Mouse (Mus musculus) small intestine, adult 10 weeks (tissue): ENCODE measurements around the gene Gm13696. TPM values are rescaled to one million over a fixed set of nuclear protein-coding genes. Genes with fewer than 3 reads are reported as not detected.

ENCODE experiments used
- polyA plus RNA-seq: library from polyadenylated mRNA; stranded (reverse); fragments of 350-450 nt; fragmentation: Illumina TruSeq; extraction: RNeasy Lipid Tissue Mini Kit (QIAGEN cat#74804); gene quantifications from one replicate; pipeline ENCODE4 v1.2.3, GENCODE M21; 2014; ENCODE audit warnings: low replicate concordance

Gm13696 gene
- polyA plus RNA-seq, result not detected

GRCm38 (mm10) chr2:83972823-83973222 is at the start of gene Gm13696:
Gene Gm13696 (plus strand): TSS chr2:83973123.

GRCm38 (mm10) chr2:83940931-83941361 is 32.0 kb upstream of the Gm13696 start, which contains the start of gene Zswim2:
Gene Zswim2 (minus strand): TSS chr2:83941228.

GRCm38 (mm10) chr2:83955393-83955792 is 17.5 kb upstream of the Gm13696 start, which contains the start of gene Gm13698:
Gene Gm13698 (plus strand): TSS chr2:83955693.

GRCm38 (mm10) chr2:83961203-83961602 is 11.7 kb upstream of the Gm13696 start, which contains the start of gene Gm13693:
Gene Gm13693 (plus strand): TSS chr2:83961503.

GRCm38 (mm10) chr2:83967013-83967412 is 5.9 kb upstream of the Gm13696 start, which contains the start of gene Gm13695:
Gene Gm13695 (plus strand): TSS chr2:83967313.

GRCm38 (mm10) chr2:83978633-83979032 is 5.7 kb downstream of the Gm13696 start, which contains the start of gene Gm13694:
Gene Gm13694 (plus strand): TSS chr2:83978933.

GRCm38 (mm10) chr2:83984443-83984842 is 11.5 kb downstream of the Gm13696 start, which contains the start of gene Gm13697:
Gene Gm13697 (plus strand): TSS chr2:83984743.

GRCm38 (mm10) chr2:83990253-83990652 is 17.3 kb downstream of the Gm13696 start, which contains the start of gene Gm13691:
Gene Gm13691 (plus strand): TSS chr2:83990553.

Other genes with a start within 250 kb of the Gm13696 start
- gene Itgav, start 248.7 kb upstream of the Gm13696 start, polyA plus RNA-seq, result 39.8 TPM
- 5.2 TPM for gene Fam171b, start 160.5 kb upstream of the Gm13696 start, polyA plus RNA-seq
- not detected for gene Zswim2, start 31.9 kb upstream of the Gm13696 start, polyA plus RNA-seq
- gene Gm13698, start 17.4 kb upstream of the Gm13696 start, polyA plus RNA-seq, result not detected
- not detected for gene Gm13693, start 11.6 kb upstream of the Gm13696 start, polyA plus RNA-seq
- gene Gm13695, start 5.8 kb upstream of the Gm13696 start, polyA plus RNA-seq, result not detected
- not detected for gene Gm13694, start 5.8 kb downstream of the Gm13696 start, polyA plus RNA-seq
- gene Gm13697, start 11.6 kb downstream of the Gm13696 start, polyA plus RNA-seq, result not detected
- not detected for gene Gm13691, start 17.4 kb downstream of the Gm13696 start, polyA plus RNA-seq